Mouse (Mus musculus) left cerebral cortex, postnatal 25 days (tissue): ENCODE results near the gene Myh14. TPM values are rescaled to one million over a fixed set of nuclear protein-coding genes. Genes with fewer than 3 reads are reported as not detected.
A peak's percentile ranks its signal among the peaks of the same experiment; 100 is the strongest.

Experiments
- DNase-seq, 2 experiments: peaks; one replicate each; pipeline ENCODE4 v3.0.0; 2022; ENCODE audit warnings: low spot score in 2 of 2, mixed read lengths in 1 of 2
- intact Hi-C: fragments of 180-260 bp; cut with DNase I; formaldehyde crosslinking; loops from one replicate; pipeline ENCODE4 v1.15.1; 2025
- total RNA-seq, 2 experiments: library from RNA; stranded (reverse); gene quantifications; 2 replicates each; pipeline ENCODE4 v1.2.3; 2021

The Myh14 gene
- total RNA-seq, 2 experiments from 2014 or later: 15.4 to 20.6 TPM

GRCm38 (mm10) chr7:44606171-44606901 lies 64.3 kb downstream of the Myh14 start:
- intact Hi-C loops: loop anchor here (2.0 kb wide), 1 partner anchor 30 kb away; no protein-coding TSS in a partner anchor
- DNase-seq: peak in 1 of 2 experiments; percentile 70

GRCm38 (mm10) chr7:44605436-44605835 lies 65.2 kb downstream of the Myh14 start:
- intact Hi-C loops: no loop called here
- no peak for DNase-seq

GRCm38 (mm10) chr7:44604619-44605018 lies 66.0 kb downstream of the Myh14 start:
- DNase-seq: no peak
- intact Hi-C loops: no loop called here

GRCm38 (mm10) chr7:44604139-44604606 lies 66.5 kb downstream of the Myh14 start:
- no peak for DNase-seq
- intact Hi-C loops: no loop called here

- no peak for DNase-seq
- intact Hi-C loops: no loop called here
These were observed 67.3 kb downstream of the Myh14 start for GRCm38 (mm10) chr7:44603186-44603855.

GRCm38 (mm10) chr7:44602443-44602842 lies 68.2 kb downstream of the Myh14 start:
- peak; percentile 78 to 88 for DNase-seq
- intact Hi-C loops: no loop called here

- DNase-seq: no peak
These were observed 69.0 kb downstream of the Myh14 start for GRCm38 (mm10) chr7:44601646-44602045.

GRCm38 (mm10) chr7:44600691-44601262 lies 69.9 kb downstream of the Myh14 start:
- no peak for DNase-seq
- intact Hi-C loops: no loop called here

More at GRCm38 (mm10) chr7:44601646-44602045, 69.0 kb downstream of the Myh14 start:
- intact Hi-C loops: no loop called here

- no peak for DNase-seq
- intact Hi-C loops: no loop called here
These were observed 72.3 kb downstream of the Myh14 start for GRCm38 (mm10) chr7:44598336-44598735.

- intact Hi-C loops: no loop called here
- no peak for DNase-seq
These were observed 73.0 kb downstream of the Myh14 start for GRCm38 (mm10) chr7:44597666-44598065.

GRCm38 (mm10) chr7:44596996-44597538 lies 73.6 kb downstream of the Myh14 start:
- DNase-seq: no peak
- intact Hi-C loops: no loop called here

GRCm38 (mm10) chr7:44596051-44596450 lies 74.6 kb downstream of the Myh14 start:
- no peak for DNase-seq
- intact Hi-C loops: no loop called here

- DNase-seq: no peak
- intact Hi-C loops: no loop called here
These were observed 75.5 kb downstream of the Myh14 start for GRCm38 (mm10) chr7:44595131-44595561.

GRCm38 (mm10) chr7:44594291-44594690 lies 76.4 kb downstream of the Myh14 start:
- DNase-seq: peak in 1 of 2 experiments; percentile 57
- intact Hi-C loops: no loop called here

- DNase-seq: peak; percentile 89 to 92
- intact Hi-C loops: no loop called here
These were observed 76.9 kb downstream of the Myh14 start for GRCm38 (mm10) chr7:44593775-44594174.

- intact Hi-C loops: no loop called here
- DNase-seq: no peak
These were observed 77.6 kb downstream of the Myh14 start for GRCm38 (mm10) chr7:44593051-44593450.

GRCm38 (mm10) chr7:44591348-44592116 lies 79.1 kb downstream of the Myh14 start:
- intact Hi-C loops: no loop called here
- DNase-seq: peak in 1 of 2 experiments; percentile 28

GRCm38 (mm10) chr7:44590402-44591347 lies 80.0 kb downstream of the Myh14 start, which contains the start of gene Kcnc3:
Gene Kcnc3, plus strand, starts transcription at chr7:44590664.
- intact Hi-C loops: no loop called here
- peak; percentile 90 to 99 for DNase-seq
